Mouse (Mus musculus): ENCODE measurements at regions not wholly inside any gene's neighbourhood (a gene's known extent, or its start where the extent isn't known, plus 50 kb on each side); places are given as distances from the start of the nearest gene placed in this dataset.

DNA sequence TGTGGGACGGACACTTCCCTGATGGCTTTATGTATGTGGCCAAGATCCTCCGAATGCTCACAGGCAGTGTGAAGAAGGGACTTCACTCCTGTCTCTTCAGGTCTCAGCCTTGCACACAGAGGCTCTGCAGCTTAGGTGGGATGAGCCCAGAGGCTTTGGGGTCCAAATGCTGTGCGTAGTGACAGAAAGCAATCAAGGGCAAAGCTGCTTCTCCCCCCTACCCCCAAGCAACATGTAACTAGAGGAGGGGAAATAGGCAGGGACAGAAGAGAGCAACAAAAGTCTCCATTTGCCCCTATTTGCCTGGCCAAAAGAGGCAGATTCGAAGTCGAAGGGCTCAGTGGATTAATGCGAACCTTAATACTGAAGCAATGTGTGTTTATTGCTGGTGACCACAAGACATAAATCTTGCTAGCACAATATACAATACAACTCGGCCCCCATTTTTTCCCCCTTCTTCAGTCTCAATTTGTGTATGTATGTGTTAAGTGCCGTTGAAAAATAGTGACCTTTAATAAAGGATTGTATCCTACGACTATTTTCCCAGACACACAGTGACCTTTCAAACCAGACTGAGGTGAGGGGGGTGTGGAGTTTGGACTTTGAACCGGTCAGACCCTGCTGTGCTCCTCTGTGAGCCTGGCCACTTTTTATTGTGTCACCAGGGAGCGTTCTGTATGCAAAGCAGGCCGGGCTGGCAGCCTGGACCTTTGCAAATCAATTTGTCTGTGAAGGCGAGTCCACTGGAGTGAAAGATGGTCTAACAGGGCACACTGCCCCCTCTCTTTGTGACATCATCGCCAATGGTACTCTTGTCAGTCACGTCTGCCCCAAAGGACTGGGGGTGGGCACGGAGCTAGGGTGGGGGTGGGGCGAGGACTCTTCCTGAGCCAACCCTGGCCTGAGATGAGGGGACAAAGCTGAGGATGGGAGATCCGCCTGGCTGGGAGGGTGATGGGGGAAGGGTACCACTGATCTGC is 208.6 kb downstream of the Bcl11a start:
- TF ChIP-seq GATA1 (IDR thresholded peaks at IDR 0.05; ENCODE audit: borderline replicate concordance, low read length) (no peak), FLI1 (IDR thresholded peaks at IDR 0.05; ENCODE audit: low read length) (no peak)

Data from megakaryocyte, embryonic 14.5 days (primary cell).